Mouse (Mus musculus): ENCODE data around the gene Tspan18. TPM values are rescaled to one million over a fixed set of nuclear protein-coding genes. Genes with fewer than 3 reads are reported as not detected.

Gene Tspan18
- polyA plus RNA-seq, 1 experiment, result 10.6 TPM

- DNase-seq (ENCODE audit: low read depth in 1 of 2, low spot score in 2 of 2), result no peak
- Histone ChIP-seq H3K36me3 (ENCODE audit: control insufficient read depth, insufficient read depth, low read length) (no peaks in the 10 kb centered on the region), H3K27me3 (ENCODE audit: control insufficient read depth, insufficient read depth, low read length) (no peaks in the 10 kb centered on the region), H3K27ac (ENCODE audit: insufficient read depth, low read length) (no peak overlapping the region), H3K4me1 (ENCODE audit: control insufficient read depth, insufficient read depth, insufficient read length) (peaks cover 8% of the 10 kb centered on the region; the same call in 1 of the 2 replicates), H3K4me3 (ENCODE audit: extremely low read depth, insufficient read depth, insufficient read length) (no peak overlapping the region)
- 95% methylated on average over 2 of the region's 2 CpGs for WGBS
- TF ChIP-seq POLR2A (IDR thresholded peaks at IDR 0.05; ENCODE audit: low read depth, low read length) (no peak), CTCF (IDR thresholded peaks at IDR 0.05; ENCODE audit: extremely low read depth, insufficient read depth, insufficient read length, insufficient replicate concordance) (no peak)
Observed at GRCm38 (mm10) chr2:93212386-93212785, 121.9 kb downstream of the Tspan18 start.

GRCm38 (mm10) chr2:93206126-93206525 is 128.2 kb downstream of the Tspan18 start:
- 89% methylated on average over 1 of the region's 1 CpGs for WGBS
- TF ChIP-seq CTCF (IDR thresholded peaks at IDR 0.05; ENCODE audit: extremely low read depth, insufficient read depth, insufficient read length, insufficient replicate concordance), result no peak
- TF ChIP-seq POLR2A (IDR thresholded peaks at IDR 0.05; ENCODE audit: low read depth, low read length), result no peak
- H3K27me3 ChIP-seq (ENCODE audit: control insufficient read depth, insufficient read depth, low read length), result no peaks in the 10 kb centered on the region
- no peaks in the 10 kb centered on the region; the same call in 1 of the 2 replicates for H3K4me1 ChIP-seq (ENCODE audit: control insufficient read depth, insufficient read depth, insufficient read length)
- H3K36me3 ChIP-seq (ENCODE audit: control insufficient read depth, insufficient read depth, low read length), result peaks cover 3% of the 10 kb centered on the region; the same call in 1 of the 2 replicates
- no peak overlapping the region for H3K4me3 ChIP-seq (ENCODE audit: extremely low read depth, insufficient read depth, insufficient read length)
- DNase-seq (ENCODE audit: low read depth in 1 of 2, low spot score in 2 of 2), result no peak
- H3K27ac ChIP-seq (ENCODE audit: insufficient read depth, low read length), result no peak overlapping the region

GRCm38 (mm10) chr2:93204571-93204970 is 129.7 kb downstream of the Tspan18 start:
- TF ChIP-seq POLR2A (IDR thresholded peaks at IDR 0.05; ENCODE audit: low read depth, low read length), result no peak
- TF ChIP-seq CTCF (IDR thresholded peaks at IDR 0.05; ENCODE audit: extremely low read depth, insufficient read depth, insufficient read length, insufficient replicate concordance), result no peak
- H3K27ac ChIP-seq (ENCODE audit: insufficient read depth, low read length), result no peak overlapping the region
- H3K27me3 ChIP-seq (ENCODE audit: control insufficient read depth, insufficient read depth, low read length), result no peaks in the 10 kb centered on the region
- H3K36me3 ChIP-seq (ENCODE audit: control insufficient read depth, insufficient read depth, low read length), result peaks cover 16% of the 10 kb centered on the region
- 42% methylated on average over 6 of the region's 6 CpGs for WGBS
- DNase-seq (ENCODE audit: low read depth in 1 of 2, low spot score in 2 of 2), result no peak
- H3K4me3 ChIP-seq (ENCODE audit: extremely low read depth, insufficient read depth, insufficient read length), result no peak overlapping the region
- H3K4me1 ChIP-seq (ENCODE audit: control insufficient read depth, insufficient read depth, insufficient read length), result no peaks in the 10 kb centered on the region; the same call in 1 of the 2 replicates

- no peak for DNase-seq (ENCODE audit: low read depth in 1 of 2, low spot score in 2 of 2)
Observed at GRCm38 (mm10) chr2:93203682-93204081, 130.6 kb downstream of the Tspan18 start.

GRCm38 (mm10) chr2:93202782-93203181 is 131.5 kb downstream of the Tspan18 start:
- peaks cover 18% of the 10 kb centered on the region for H3K36me3 ChIP-seq (ENCODE audit: control insufficient read depth, insufficient read depth, low read length)
- H3K4me3 ChIP-seq (ENCODE audit: extremely low read depth, insufficient read depth, insufficient read length), result no peak overlapping the region
- no peaks in the 10 kb centered on the region for H3K27me3 ChIP-seq (ENCODE audit: control insufficient read depth, insufficient read depth, low read length)
- H3K27ac ChIP-seq (ENCODE audit: insufficient read depth, low read length), result no peak overlapping the region
- 41% methylated on average over 1 of the region's 1 CpGs for WGBS
- peaks cover 2% of the 10 kb centered on the region; the same call in 1 of the 2 replicates for H3K4me1 ChIP-seq (ENCODE audit: control insufficient read depth, insufficient read depth, insufficient read length)
- no peak for DNase-seq (ENCODE audit: low read depth in 1 of 2, low spot score in 2 of 2)
- TF ChIP-seq POLR2A (IDR thresholded peaks at IDR 0.05; ENCODE audit: low read depth, low read length), result no peak
- TF ChIP-seq CTCF (IDR thresholded peaks at IDR 0.05; ENCODE audit: extremely low read depth, insufficient read depth, insufficient read length, insufficient replicate concordance), result no peak

More at GRCm38 (mm10) chr2:93203682-93204081, 130.6 kb downstream of the Tspan18 start:
- no peak overlapping the region for H3K4me3 ChIP-seq (ENCODE audit: extremely low read depth, insufficient read depth, insufficient read length)
- H3K36me3 ChIP-seq (ENCODE audit: control insufficient read depth, insufficient read depth, low read length), result peaks cover 17% of the 10 kb centered on the region
- WGBS, result 55% methylated on average over 10 of the region's 10 CpGs
- H3K27me3 ChIP-seq (ENCODE audit: control insufficient read depth, insufficient read depth, low read length), result no peaks in the 10 kb centered on the region
- peaks cover under 1% of the 10 kb centered on the region; the same call in 1 of the 2 replicates for H3K4me1 ChIP-seq (ENCODE audit: control insufficient read depth, insufficient read depth, insufficient read length)
- TF ChIP-seq CTCF (IDR thresholded peaks at IDR 0.05; ENCODE audit: extremely low read depth, insufficient read depth, insufficient read length, insufficient replicate concordance) (peak; percentile 30; the same call in 1 of the 2 replicates), POLR2A (IDR thresholded peaks at IDR 0.05; ENCODE audit: low read depth, low read length) (no peak)
- no peak overlapping the region for H3K27ac ChIP-seq (ENCODE audit: insufficient read depth, low read length)

GRCm38 (mm10) chr2:93201997-93202396 is 132.3 kb downstream of the Tspan18 start:
- no peak for TF ChIP-seq CTCF (IDR thresholded peaks at IDR 0.05; ENCODE audit: extremely low read depth, insufficient read depth, insufficient read length, insufficient replicate concordance)
- no peak for TF ChIP-seq POLR2A (IDR thresholded peaks at IDR 0.05; ENCODE audit: low read depth, low read length)
- no peak for DNase-seq (ENCODE audit: low read depth in 1 of 2, low spot score in 2 of 2)
- WGBS, result 84% methylated on average over 3 of the region's 3 CpGs

GRCm38 (mm10) chr2:93200681-93201340 is 133.5 kb downstream of the Tspan18 start:
- H3K27ac ChIP-seq (ENCODE audit: insufficient read depth, low read length), result no peak overlapping the region
- no peak for DNase-seq (ENCODE audit: low read depth in 1 of 2, low spot score in 2 of 2)
- no peaks in the 10 kb centered on the region for H3K27me3 ChIP-seq (ENCODE audit: control insufficient read depth, insufficient read depth, low read length)
- no peak overlapping the region for H3K4me3 ChIP-seq (ENCODE audit: extremely low read depth, insufficient read depth, insufficient read length)
- peaks cover 9% of the 10 kb centered on the region; the same call in 1 of the 2 replicates for H3K4me1 ChIP-seq (ENCODE audit: control insufficient read depth, insufficient read depth, insufficient read length)
- WGBS, result 72% methylated on average over 10 of the region's 10 CpGs
- peaks cover 18% of the 10 kb centered on the region for H3K36me3 ChIP-seq (ENCODE audit: control insufficient read depth, insufficient read depth, low read length)
- no peak for TF ChIP-seq POLR2A (IDR thresholded peaks at IDR 0.05; ENCODE audit: low read depth, low read length)
- TF ChIP-seq CTCF (IDR thresholded peaks at IDR 0.05; ENCODE audit: extremely low read depth, insufficient read depth, insufficient read length, insufficient replicate concordance), result no peak

More at GRCm38 (mm10) chr2:93201997-93202396, 132.3 kb downstream of the Tspan18 start:
- H3K27ac ChIP-seq (ENCODE audit: insufficient read depth, low read length), result no peak overlapping the region
- no peaks in the 10 kb centered on the region for H3K27me3 ChIP-seq (ENCODE audit: control insufficient read depth, insufficient read depth, low read length)
- peaks cover 2% of the 10 kb centered on the region; the same call in 1 of the 2 replicates for H3K4me1 ChIP-seq (ENCODE audit: control insufficient read depth, insufficient read depth, insufficient read length)
- H3K4me3 ChIP-seq (ENCODE audit: extremely low read depth, insufficient read depth, insufficient read length), result no peak overlapping the region
- peaks cover 18% of the 10 kb centered on the region for H3K36me3 ChIP-seq (ENCODE audit: control insufficient read depth, insufficient read depth, low read length)
